Mouse (Mus musculus) heart, embryonic 14.5 days (tissue): Measurements from ENCODE around the gene Peli2. TPM values are rescaled to one million over a fixed set of nuclear protein-coding genes. Genes with fewer than 3 reads are reported as not detected.
A peak's percentile ranks its signal among the peaks of the same experiment; 100 is the strongest.

ENCODE experiments used
- ATAC-seq: fragments of 200-750 bp; cut with Nextera tagmentation; 2 replicates; pipeline ENCODE4 v1.8.0; 2017; ENCODE audit warnings: low read depth, moderate TSS enrichment; ENCODE audit not compliant: insufficient number of reproducible peaks, insufficient read depth, low FRiP score
- H3K27ac ChIP-seq, 2 experiments: fragments of 200-500 bp in 1 of 2; fragments of 300-500 bp in 1 of 2; sonication (generic) in 1 of 2; replicated peaks in 1 of 2; 2 replicates each; pipeline ENCODE4 v1.5.1; 2012 to 2014; ENCODE audit warnings: low read depth in 2 of 2, low read length in 2 of 2, control low read depth in 1 of 2, mild to moderate bottlenecking in 1 of 2, mixed read lengths in 1 of 2; ENCODE audit not compliant: control insufficient read depth in 1 of 2, insufficient read depth in 1 of 2
- H3K27me3 ChIP-seq: fragments of 300-500 bp; sonication (generic); 2 replicates; pipeline ENCODE4 v1.6.1; 2014; ENCODE audit warnings: mild to moderate bottlenecking, low read length, control low read depth; ENCODE audit not compliant: control insufficient read depth, insufficient read depth
- H3K36me3 ChIP-seq: fragments of 300-500 bp; sonication (generic); 2 replicates; pipeline ENCODE4 v1.6.1; 2014; ENCODE audit warnings: mild to moderate bottlenecking, control low read depth, low read length, mixed read lengths; ENCODE audit not compliant: control insufficient read depth, insufficient read depth
- H3K4me1 ChIP-seq, 2 experiments: fragments of 200-500 bp in 1 of 2; fragments of 300-500 bp in 1 of 2; sonication (generic) in 1 of 2; 2 replicates each; pipeline ENCODE4 v1.6.1; 2012 to 2014; ENCODE audit warnings: low read length in 2 of 2, control low read depth in 1 of 2, mixed read lengths in 1 of 2; ENCODE audit not compliant: control insufficient read depth in 2 of 2, insufficient read depth in 2 of 2
- H3K4me2 ChIP-seq: fragments of 300-500 bp; sonication (generic); 2 replicates; pipeline ENCODE4 v1.6.1; 2014; ENCODE audit warnings: mild to moderate bottlenecking, low read length
- H3K4me3 ChIP-seq, 2 experiments: fragments of 200-500 bp in 1 of 2; fragments of 300-500 bp in 1 of 2; sonication (generic) in 1 of 2; 2 replicates each; pipeline ENCODE4 v1.5.1; 2012 to 2014; ENCODE audit warnings: low read length in 2 of 2, mild to moderate bottlenecking in 2 of 2, control low read depth in 1 of 2, low read depth in 1 of 2, moderate library complexity in 1 of 2; ENCODE audit not compliant: control insufficient read depth in 1 of 2, insufficient read depth in 1 of 2
- H3K9ac ChIP-seq: fragments of 300-500 bp; sonication (generic); 2 replicates; pipeline ENCODE4 v1.6.1; 2014; ENCODE audit warnings: mild to moderate bottlenecking, low read length
- H3K9me3 ChIP-seq: fragments of 300-500 bp; sonication (generic); 2 replicates; pipeline ENCODE4 v1.6.1; 2016; ENCODE audit warnings: low read length, control low read depth; ENCODE audit not compliant: control insufficient read depth
- WGBS: fragments of 180-500 bp; shearing (Covaris S2); extraction: QIAGEN DNeasy Blood & Tissue Kit; methylation state at CpG from one replicate; pipeline ENCODE4 v1.1.7; 2014; 5-methylcytosine and 5-hydroxymethylcytosine counted together
- polyA plus RNA-seq: library from polyadenylated mRNA; unstranded; fragments of >200 nt; fragmentation: Nextera tagmentation; extraction: Ambion mirVana; gene quantifications from 2 replicates; pipeline ENCODE4 v1.2.1, GENCODE M21; 2014

Gene Peli2
- polyA plus RNA-seq, 1 experiment from 2014 or later, result 5.0 TPM

DNA sequence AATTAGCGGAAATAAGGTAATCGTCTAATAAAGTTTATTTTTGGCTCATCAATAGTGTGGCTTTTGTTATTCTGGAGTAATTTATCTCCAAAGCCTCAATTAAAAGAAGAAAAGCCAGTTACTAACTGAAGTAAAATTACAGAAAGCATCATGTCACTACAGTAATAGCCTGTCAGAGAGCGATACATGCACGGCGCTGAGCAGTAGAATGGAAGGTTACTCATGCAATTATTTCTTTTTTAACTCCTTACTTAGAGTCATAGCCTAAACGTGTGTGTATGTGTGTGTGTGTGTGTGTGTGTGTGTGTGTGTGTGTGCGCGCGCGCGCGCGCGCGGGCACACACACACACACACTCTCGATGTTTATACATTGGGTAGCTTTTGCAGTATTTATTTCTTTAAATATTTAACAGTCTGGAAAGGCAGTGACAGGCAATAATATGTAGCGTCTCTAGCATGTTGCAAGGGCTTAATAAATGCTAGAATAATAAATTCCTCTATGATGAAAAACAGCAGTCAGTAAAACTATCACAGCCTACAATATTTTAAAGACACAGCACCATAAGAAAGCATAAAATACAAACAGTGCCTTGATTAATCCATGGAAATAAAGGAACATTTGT lies 864 bp upstream of the Peli2 start:
- ATAC-seq, result no peak
- H3K27ac ChIP-seq, result no peak overlapping the region

DNA sequence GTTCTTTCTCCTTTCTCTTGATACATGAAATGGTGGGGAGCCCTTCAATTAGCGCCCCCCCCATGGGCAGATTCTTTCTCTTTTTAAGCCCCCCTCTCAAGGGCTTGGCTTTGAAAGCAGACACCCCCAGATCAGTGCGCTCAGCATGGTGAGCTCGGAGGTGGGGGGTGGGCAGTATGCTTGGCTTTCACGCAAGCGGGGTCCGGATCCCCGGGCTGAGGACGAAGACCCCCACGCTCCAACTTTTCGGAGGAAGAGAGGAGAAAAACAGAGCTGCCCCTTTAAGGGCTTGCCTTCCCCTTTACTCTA lies 226 bp upstream of the Peli2 start:
- Histone ChIP-seq H3K4me1 (peaks cover 0 to 2% of the 10 kb centered on the region in 2 experiments; a peak in 1 of 4 replicates), H3K27ac (no peak overlapping the region), H3K9me3 (no peaks in the 10 kb centered on the region), H3K4me2 (peak overlapping the region; percentile 95), H3K4me3 (peak overlapping the region; percentile 86 to 89), H3K27me3 (peaks cover 25% of the 10 kb centered on the region), H3K9ac (peak overlapping the region; percentile 80), H3K36me3 (no peaks in the 10 kb centered on the region)
- 0% methylated on average over 5 of the region's 10 CpGs for WGBS
- ATAC-seq, result no peak

More for the DNA sequence above, 864 bp upstream of the Peli2 start:
- 18% methylated on average over 17 of the region's 17 CpGs for WGBS
- Histone ChIP-seq H3K27me3 (peaks cover 19% of the 10 kb centered on the region), H3K36me3 (no peaks in the 10 kb centered on the region), H3K9me3 (no peaks in the 10 kb centered on the region), H3K4me1 (peaks cover 0 to 2% of the 10 kb centered on the region in 2 experiments; a peak in 1 of 4 replicates), H3K9ac (0 out of 2 replicates have a peak overlapping the region, but pooled peaks have one; percentile 0), H3K4me2 (peak overlapping the region; percentile 95), H3K4me3 (peak overlapping the region in 1 of 2 experiments; percentile 86; a peak in 2 of 4 replicates)

DNA sequence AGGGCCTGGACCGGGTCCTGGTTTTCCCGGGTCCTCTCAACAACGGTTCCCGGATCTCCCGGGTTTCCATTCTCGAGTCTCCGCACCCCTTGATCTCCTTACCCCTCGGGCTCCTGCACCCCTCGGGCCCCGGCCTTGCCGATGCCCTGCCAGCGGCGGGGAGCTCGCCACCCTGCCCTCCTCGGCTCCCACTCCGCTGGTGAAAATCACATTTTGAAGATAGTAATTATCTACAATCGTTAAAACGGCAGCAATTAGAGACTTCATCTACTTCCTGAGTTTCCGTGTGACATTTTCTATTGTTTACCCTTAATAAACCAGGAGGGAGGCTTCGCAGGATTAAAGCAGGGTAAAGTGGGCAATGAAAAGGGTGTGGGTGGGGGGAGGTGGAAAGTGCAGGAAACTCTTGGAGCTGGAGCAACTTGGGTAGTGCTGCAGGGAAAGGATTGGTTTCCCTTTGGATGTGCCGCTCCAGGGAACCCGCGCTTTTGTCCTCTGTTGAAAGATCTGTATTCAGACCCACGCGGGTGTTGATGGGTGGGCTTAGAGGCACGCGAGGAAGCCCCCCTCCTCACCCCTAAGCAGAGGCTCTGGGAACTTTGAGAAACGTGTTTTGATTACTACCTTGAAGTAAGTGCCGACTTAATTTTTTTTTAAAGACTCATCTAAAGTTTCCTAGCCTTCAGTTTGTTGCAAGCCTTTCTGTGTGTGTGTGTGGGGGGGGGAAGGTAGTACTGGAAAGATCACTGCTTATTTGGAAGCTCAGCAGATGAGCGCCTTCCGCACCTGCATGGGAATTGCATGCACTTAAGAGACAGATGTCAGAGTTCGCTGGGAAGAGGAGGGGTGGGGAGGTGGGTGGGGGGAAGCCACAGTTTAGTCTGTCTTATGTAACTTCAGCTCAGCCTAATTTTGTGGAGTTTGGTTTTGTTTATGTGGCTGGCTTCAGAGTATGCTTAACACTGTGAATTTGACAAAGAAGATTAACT lies 1.2 kb downstream of the Peli2 start:
- no peaks in the 10 kb centered on the region for H3K9me3 ChIP-seq
- peak overlapping the region; percentile 86 to 89 for H3K4me3 ChIP-seq
- peak overlapping the region; percentile 29 to 59 for H3K27ac ChIP-seq
- peak; percentile 40 for ATAC-seq
- H3K9ac ChIP-seq, result peak overlapping the region; percentile 80
- H3K4me2 ChIP-seq, result peak overlapping the region; percentile 95
- under 1% methylated on average over 32 of the region's 32 CpGs for WGBS
- H3K4me1 ChIP-seq, result peaks cover 0 to 2% of the 10 kb centered on the region in 2 experiments; a peak in 1 of 4 replicates
- peaks cover 31% of the 10 kb centered on the region for H3K27me3 ChIP-seq
- no peaks in the 10 kb centered on the region for H3K36me3 ChIP-seq

DNA sequence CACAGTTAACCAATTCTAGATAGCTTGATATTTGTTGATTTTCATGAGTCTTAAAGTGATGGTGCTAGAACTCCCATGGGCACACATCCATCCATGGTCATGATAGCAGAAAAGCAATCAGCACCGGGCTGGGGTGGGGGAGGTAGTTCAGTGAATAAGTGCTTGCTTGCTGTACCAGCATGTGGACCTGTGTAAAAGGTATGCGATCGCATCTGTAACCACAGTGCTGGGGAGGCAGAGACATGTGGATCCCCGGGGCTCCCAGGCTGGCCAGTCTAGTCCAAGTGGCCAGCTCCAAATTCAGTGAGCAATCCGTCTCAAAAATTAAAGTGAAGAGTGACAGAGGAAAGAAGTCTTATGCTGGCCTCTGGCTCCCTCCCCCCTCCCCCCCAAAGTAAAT lies 3.4 kb downstream of the Peli2 start:
- ATAC-seq, result no peak
- no peak overlapping the region for H3K4me3 ChIP-seq
- H3K36me3 ChIP-seq, result no peaks in the 10 kb centered on the region
- WGBS, result 58% methylated on average over 5 of the region's 5 CpGs
- peaks cover 33% of the 10 kb centered on the region for H3K27me3 ChIP-seq
- no peaks in the 10 kb centered on the region for H3K9me3 ChIP-seq
- no peak overlapping the region for H3K9ac ChIP-seq
- H3K4me1 ChIP-seq, result peaks cover 0 to 2% of the 10 kb centered on the region in 2 experiments; a peak in 1 of 4 replicates
- no peak overlapping the region for H3K27ac ChIP-seq
- H3K4me2 ChIP-seq, result no peak overlapping the region

DNA sequence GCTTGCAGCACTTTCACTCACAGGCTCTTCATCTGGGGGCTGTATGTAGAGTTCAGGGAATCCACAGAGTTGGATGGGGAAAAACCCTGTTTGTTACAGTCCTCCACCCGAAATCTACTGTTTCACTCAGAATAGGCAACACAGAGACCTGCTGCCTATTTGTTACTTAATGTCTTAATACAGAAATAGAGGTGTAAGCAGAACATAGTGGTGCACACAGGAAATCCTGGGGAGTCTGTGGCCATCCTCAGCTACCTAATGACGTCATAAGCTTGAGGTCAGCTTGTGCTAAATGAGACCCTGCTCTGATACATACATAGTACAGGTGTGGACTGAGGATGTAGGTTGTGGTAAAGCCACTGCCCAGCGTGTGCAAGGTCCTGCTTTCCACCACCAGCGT lies 4.2 kb downstream of the Peli2 start:
- no peak overlapping the region for H3K4me3 ChIP-seq
- 63% methylated on average over 4 of the region's 4 CpGs for WGBS
- H3K27me3 ChIP-seq, result peaks cover 32% of the 10 kb centered on the region
- no peak for ATAC-seq
- H3K27ac ChIP-seq, result no peak overlapping the region
- no peak overlapping the region for H3K9ac ChIP-seq
- H3K36me3 ChIP-seq, result no peaks in the 10 kb centered on the region
- no peak overlapping the region for H3K4me2 ChIP-seq
- H3K9me3 ChIP-seq, result no peaks in the 10 kb centered on the region
- peaks cover 0 to 2% of the 10 kb centered on the region in 2 experiments; a peak in 1 of 4 replicates for H3K4me1 ChIP-seq

DNA sequence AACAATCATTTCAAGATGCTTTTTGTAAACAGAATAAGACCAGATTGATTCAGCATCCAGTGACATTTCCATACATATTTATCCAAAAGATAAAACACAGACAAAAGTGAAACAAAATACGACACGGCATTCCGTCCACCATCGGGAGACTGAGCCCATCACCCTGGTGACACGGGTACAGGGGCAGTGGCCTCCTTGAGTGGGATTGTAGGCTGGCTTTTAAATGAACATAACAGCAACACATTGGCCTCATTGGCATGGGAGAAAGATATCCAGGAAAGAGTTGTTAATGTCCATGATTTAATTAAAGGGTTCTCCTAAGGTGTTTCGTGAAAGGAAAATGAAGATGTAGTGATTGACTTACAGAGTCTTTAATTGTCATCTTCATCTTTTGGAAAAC lies 5.3 kb downstream of the Peli2 start:
- H3K9me3 ChIP-seq, result no peaks in the 10 kb centered on the region
- peaks cover 32% of the 10 kb centered on the region for H3K27me3 ChIP-seq
- H3K36me3 ChIP-seq, result no peaks in the 10 kb centered on the region
- ATAC-seq, result no peak
- H3K4me3 ChIP-seq, result no peak overlapping the region
- 82% methylated on average over 6 of the region's 6 CpGs for WGBS
- no peak overlapping the region for H3K4me2 ChIP-seq
- no peak overlapping the region for H3K9ac ChIP-seq
- peaks cover 0 to 6% of the 10 kb centered on the region in 2 experiments; a peak in 2 of 4 replicates for H3K4me1 ChIP-seq
- no peak overlapping the region for H3K27ac ChIP-seq

DNA sequence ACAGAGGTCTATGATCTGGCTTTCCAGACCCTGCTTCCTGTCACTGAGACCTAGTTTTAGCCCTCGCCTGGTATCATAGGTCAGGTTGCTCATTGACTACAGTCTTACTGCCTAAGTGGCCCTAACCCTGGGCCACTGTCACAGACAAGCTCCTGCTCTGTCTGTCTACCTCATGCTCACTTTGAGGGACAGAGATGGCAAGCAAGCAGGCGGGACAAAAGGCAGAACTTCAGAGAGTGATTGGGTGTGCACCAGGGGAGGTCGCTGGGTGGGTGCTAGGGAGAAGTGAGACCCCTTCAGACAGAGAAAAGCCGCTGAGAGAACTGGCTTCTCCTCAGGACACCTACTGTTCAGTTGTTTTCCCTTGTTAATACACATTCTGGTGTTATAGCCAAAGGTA lies 6.3 kb downstream of the Peli2 start:
- H3K9me3 ChIP-seq, result no peaks in the 10 kb centered on the region
- H3K27me3 ChIP-seq, result peaks cover 32% of the 10 kb centered on the region
- no peak for ATAC-seq
- H3K27ac ChIP-seq, result no peak overlapping the region
- H3K4me3 ChIP-seq, result no peak overlapping the region
- WGBS, result 58% methylated on average over 4 of the region's 4 CpGs
- no peak overlapping the region for H3K9ac ChIP-seq
- no peak overlapping the region for H3K4me2 ChIP-seq
- H3K36me3 ChIP-seq, result no peaks in the 10 kb centered on the region
- H3K4me1 ChIP-seq, result peaks cover 9 to 14% of the 10 kb centered on the region in 2 experiments
